Mouse (Mus musculus) thymus, postnatal 25 days (tissue): ENCODE data around the gene Cyp2d11.
A peak's percentile ranks its signal among the peaks of the same experiment; 100 is the strongest.
"Not testable (repeated sequence)": the region's sequence is repeated elsewhere in the genome, so short reads cannot be mapped to it uniquely, and the experiment has no call there.

Experiments
- DNase-seq: peaks from one replicate; pipeline ENCODE4 v3.0.0; 2022

The Cyp2d11 gene

DNA sequence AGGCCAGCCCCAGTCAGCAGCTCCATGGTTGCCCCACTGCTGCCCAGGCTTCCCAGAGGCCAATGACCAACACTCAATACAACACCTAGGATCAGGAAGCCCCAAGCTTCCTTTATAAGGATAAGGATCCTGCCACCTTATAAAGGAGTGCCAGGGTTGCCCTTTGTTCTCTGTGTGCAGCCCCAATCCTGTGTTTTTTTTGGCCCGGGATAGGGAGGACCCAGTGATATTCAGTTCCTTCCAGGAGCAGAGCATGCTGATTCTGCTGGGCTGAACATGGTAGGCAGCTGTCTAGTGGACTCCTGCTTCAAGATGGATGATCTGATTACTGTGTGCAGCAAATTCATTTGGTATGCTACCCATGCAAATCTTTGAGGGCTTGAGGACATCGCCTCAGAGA is at the start of gene Cyp2d11:
Gene Cyp2d11 (minus strand): TSS at position 101 of the 400 bp plus-strand sequence.
- not testable (repeated sequence) for DNase-seq

DNA sequence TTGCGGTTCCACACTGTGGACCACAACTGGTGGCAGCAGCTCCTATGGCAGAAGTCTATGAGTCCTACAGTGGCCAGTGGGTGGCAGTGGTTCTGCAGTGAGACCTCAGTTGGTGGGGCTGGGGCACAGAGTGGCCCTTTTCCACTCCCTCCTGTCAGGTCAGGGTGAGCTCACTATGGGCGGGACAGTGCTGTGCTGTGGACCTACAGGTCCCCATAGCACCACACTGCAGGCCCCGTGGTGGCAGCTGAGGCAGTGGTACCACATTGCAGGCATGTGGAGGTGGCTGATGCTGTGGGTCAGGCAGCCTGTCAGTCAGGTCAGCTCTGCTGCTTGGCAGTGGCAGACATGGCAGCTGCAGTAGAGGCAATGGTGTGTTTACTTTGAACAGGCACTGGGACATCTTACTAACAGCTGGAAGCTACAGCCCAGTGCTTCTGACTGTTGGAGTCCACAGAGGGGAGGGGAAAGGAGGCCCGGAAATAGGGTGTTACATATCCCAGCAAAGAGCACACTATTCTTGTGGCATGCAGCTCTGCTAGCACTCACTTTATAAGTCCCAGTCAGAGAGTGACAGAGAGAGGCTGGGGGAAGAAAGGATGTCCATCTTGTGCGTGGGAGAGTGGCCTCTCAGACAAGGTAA is 44.3 kb upstream of the Cyp2d11 start:
- DNase-seq: no peak

DNA sequence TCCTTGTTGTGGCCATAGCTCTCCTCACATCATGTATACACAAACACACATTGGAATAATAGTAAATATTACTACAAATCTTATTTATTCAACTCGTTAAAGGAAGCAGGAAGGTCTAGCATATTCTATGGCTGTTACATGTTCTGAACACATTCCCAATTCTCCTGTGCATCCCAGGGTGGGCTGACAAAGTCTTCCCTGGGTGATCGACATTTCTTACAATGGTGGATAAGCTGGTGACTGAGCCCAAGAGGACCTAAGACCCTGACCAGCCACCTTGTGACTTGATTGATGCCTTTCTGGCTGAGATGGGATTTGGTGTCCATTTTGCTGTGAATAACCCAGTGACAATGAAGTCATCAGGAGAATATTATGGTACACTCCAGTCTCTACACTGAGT is 41.8 kb upstream of the Cyp2d11 start:
- DNase-seq: no peak

DNA sequence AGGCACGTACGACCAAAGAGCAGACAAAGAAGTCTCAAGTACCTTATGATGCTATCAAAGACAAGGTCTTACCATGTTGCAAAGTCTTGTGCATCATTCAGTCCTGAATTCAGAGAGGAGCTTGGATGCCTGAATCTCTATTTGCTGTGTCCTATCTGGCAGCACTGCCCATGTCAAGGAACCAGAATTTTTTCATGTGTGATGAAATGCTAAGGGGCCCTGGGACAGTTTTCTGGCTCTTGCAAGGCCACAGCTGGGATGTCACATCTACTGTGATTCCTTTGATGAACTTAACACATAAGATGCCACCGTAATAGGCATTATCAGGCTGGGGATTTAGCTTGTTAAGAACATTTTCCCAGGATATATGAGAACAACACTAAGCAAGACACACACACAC is 41.2 kb upstream of the Cyp2d11 start:
- no peak for DNase-seq

DNA sequence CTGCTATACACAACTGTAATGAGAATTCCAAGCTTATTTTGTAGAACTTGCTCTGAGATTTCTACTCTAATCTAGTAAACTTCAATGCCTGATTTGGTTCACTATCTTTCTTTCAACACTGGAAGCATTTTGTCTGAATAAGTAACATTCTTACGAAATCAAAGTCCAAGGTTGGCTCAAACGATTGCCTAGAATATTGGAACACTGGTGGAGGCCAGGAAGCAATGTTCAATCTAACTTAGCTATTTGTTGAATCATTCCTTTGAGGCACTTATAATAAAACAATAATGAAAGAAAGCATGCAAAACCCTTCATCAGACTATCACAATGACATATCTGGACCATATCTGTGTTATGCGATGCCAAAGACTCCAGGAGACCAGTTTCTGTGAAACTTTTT is 40.7 kb upstream of the Cyp2d11 start:
- DNase-seq: no peak

DNA sequence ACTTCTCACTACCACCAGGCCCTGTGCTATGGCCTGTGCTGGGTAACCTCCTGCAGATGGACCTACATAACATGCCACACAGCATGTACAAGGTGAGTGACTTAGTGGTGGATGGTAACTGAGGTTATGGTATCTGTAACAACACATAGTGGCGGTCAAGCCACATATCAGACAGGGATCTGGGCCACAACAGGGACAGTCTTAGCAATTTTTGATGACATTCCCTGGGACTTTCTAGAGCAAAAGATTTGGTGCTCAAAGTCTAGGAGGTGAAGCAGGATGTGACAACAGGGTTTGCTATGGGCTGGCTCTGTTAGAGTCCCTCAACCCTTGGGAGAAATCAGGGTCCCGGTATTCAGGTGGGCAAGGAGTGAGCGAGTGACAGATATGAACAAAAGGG is 39.8 kb upstream of the Cyp2d11 start:
- DNase-seq: no peak

DNA sequence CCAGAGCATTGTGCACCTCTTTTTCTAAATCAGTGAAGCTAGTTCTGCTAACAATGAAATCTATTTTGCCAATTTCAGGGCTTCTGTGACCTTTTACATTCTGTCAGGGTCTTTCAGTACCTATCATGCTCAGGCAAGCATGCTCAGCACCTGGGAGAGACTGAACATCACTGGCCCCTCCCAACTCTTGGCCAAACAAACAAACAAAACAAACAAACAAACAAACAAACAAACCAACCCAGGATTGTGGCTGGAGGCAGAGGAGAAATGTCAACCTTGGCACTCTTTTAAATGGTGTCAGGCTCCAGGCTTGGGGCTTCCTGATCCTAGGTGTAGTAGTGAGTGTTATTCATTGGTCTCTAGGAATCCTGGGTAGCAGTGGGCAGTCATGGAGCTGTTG is 39.3 kb upstream of the Cyp2d11 start, which contains the start of gene Cyp2d9:
Gene Cyp2d9 (plus strand): TSS at position 301 of the 400 bp plus-strand sequence.
- no peak for DNase-seq

DNA sequence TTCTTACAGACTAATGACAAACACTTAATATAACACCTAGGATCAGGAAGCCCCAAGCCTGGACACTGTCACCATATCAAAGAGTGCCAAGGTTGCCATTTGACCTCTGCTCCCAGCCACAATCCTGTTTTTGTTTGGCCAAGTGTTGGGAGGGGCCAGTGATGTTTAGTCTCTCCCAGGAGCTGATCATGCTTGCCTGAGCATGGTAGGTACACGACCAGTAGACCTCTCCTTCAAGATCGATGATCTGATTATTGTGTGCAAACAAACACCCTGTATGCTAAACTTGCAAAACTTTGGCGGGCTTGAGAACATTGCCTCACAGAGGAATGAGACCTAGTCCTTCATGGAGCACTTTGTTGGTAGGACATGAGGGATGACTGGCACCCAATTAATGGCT is 29.6 kb upstream of the Cyp2d11 start:
- DNase-seq: no peak

DNA sequence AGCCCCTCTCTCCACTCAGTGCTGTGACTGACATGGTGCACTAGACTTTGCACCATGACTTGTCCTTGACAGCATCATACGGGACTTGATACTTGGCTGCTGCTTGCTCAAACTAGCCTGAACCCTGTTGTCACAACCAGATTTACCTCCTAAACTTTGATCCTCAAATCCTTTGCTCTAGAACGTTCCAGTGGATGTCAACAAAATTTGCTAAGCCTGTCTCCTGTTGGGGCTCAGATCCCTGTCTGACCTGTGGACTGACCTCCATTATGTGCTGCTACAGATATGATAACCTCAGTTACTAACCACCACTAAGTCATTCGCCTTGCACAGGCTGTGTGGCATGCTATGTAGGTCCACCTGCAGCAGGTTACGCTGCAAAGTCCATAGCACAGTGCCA is 29.1 kb upstream of the Cyp2d11 start:
- DNase-seq: no peak

DNA sequence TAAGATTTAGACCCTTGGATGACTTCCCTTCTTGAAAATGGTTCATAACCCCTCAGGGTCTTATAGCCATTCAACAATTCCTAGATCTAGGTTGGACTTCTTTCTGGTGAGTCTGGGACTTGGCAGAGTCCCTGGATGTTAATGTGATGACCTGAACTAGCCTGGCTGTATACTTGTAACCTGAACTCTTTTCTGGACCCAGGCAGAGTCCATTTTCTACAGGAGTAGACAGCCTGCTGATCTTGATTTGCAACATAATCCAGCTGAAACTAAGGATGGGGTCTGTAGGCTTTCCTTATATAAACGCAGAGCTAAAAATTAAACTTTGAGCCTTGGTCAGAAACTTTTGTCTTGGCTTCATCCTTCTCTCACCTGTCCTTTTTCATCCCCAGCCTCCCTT is 24.8 kb upstream of the Cyp2d11 start:
- no peak for DNase-seq

DNA sequence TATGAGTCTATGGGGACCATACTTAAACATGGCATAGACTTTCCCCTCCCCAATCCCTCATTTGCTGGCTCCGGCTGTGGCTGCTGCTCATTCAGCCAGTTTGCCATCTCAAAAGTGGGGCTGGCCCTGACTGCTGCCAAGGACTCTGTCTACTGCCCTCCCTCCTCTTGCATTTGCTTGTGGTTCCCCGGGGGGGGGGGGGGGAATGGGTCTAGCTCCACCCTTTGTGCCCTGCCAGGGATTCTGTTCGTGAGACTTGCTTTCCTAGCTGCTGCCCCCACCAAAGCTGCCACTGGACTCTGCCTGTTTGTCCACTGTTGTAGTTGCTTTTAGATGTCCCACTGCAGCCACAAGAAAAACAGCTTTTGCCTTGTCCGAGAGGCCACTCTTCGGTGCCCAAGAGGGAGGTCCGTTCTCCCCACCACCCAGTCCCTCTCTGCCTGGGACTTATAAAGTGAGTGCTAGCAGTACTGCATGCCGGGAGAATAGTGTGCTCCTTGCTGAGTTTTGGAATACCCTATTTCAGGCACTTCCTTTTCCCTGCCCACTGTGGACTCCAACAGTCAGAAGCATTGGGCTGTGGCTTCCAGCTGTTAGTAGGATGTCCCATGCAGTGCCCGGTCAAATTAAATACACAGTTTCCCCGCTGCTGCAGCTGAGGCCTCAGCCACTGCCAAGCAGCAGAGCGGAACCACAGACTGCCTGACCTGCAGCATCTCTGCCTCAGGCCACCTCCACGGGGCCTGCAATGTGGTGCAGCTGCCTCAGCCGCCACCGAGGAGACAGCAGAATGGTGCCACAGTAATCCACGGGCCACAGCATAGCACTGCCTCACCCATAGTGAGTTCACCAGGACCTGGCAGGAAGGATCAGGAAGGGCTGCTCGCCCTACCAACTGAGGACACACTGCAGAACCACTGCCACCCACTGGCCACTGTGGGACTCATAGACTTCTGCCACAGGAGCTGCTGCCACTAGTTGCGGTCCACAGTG is 23.3 kb upstream of the Cyp2d11 start:
- peak; percentile 78 for DNase-seq

DNA sequence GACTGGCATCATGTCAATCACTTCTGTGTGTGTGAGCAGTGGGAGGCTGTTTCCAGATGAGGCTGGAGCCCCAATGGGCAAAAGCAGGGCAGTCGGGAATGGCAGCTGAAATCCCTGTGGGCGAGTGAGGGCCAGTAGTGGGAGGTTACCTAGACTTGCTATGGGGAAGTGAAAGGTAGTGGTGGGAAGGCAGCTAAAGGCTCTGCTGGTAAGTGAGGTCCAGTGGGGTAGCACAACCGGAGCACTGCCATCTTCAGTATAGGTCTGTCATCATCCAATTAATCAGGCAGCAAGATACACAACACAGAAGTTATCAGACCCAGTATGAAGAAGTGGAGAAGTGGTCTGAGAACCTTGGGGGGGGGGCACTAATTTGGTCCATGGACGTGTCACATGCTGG is 13.7 kb upstream of the Cyp2d11 start:
- DNase-seq: no peak

DNA sequence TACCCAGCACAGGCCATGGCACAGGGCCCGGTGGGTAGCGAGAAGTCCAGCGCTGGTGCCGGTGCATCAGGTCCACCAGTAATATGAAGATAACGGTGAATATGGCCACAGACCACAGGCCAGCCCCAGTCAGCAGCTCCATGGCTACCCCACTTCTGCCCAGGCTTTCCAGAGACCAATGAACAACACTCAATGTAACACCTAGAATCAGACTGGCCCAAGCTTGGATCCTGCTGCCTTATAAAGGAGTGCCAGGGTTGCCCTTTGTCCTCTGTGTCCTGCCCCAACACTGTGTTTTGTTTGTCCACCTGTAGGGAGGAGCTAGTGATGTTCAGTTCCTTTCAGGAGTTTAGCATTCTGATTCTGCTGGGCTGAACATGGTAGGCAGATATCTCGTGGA is 13.2 kb upstream of the Cyp2d11 start, which contains the start of gene Cyp2d10:
Gene Cyp2d10 (minus strand): TSS at position 215 of the 400 bp plus-strand sequence.
- DNase-seq: no peak

DNA sequence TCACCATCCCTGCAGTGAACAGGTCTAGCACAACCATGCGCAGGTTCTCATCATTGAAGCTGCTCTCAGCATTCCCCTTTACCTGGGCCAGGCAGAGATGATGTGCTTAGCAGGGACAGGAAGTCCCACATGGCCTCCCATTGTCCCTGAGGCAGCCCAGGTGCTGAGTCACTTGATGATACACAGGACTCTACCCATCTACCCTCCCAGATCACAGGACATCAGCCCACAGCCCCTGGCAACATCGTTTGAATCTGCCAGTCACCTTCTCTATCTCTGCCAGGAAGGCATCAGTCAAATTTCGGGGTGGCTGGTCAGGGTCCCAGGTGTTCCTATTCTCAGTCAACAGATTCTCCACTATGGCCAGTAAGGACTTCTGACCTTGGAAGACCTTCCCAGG is 10.3 kb upstream of the Cyp2d11 start:
- DNase-seq: no peak

DNA sequence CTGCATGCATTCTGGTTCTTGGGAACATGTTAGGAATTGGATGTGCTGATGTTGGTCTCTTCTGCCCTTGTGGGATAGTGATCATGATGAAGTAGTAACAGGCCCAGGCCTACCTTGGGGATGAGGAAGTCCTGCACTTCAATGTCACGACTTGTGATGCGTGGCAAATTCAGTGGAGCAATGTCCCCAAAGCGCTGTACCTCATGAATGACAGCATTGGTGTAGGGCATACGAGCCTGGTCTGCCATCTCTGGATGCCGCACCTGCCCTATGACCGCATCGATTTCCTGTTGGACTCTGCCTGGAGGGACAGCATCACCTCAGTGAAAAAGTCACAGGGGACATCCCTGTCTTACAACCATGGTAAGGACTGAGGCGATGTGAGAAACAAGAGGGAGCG is 9.8 kb upstream of the Cyp2d11 start:
- no peak for DNase-seq

DNA sequence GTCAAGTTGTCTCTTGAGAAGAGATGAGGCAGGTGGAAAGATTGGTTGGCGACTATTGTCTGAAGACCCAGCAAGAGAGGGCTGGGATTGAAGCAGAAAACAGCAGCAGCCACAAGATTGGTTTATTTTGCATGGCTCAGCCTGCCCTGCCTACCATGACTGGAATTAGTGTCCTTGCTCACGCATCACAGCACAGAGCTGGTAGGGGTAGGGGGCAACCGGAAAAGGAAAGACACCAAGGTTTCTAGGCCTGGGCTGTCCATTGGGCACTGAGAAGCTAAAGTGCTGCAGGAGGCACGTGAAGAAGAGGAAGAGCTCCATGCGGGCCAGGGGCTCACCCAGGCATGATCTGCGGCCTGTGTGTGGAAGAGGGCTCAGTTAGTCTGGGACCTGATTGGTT is 8.9 kb upstream of the Cyp2d11 start:
- no peak for DNase-seq

DNA sequence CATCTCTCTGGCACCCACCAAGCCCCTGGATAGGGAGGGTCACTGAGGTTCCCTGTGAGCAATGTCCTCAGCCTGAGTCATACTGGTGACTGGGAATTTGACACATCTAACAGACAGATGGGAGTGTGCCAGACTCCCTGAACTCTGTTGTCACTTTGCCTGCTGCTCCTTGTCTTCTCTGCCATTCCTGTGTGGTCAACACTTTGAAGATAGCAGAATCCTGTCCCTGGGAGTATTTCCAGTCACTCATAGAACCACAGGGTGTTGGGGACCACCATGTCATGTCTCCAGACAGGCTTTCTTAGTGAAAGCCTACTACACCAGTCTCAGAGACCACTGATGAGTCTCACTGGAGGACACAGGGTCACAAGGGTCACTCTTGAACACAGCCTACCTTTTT is 8.3 kb upstream of the Cyp2d11 start:
- DNase-seq: no peak

DNA sequence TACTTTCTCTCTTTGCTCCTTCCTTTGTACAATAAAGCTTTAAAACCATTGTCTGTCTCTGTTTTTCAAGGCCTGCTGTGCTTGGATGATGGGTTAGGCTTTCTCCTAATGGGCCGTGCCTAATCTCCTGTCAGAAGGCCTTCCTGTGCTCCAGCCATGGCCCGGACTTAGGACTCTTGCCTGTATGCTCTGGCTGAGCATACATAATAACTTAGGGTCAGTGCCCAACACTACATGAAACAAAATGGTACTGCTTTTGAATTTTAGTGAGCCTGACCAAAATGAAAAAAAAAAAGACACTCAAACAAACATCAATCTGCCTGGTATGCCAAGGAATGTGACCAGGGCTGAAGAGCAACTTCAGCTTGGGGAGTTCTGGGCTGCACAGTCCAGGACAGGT is 7.7 kb upstream of the Cyp2d11 start:
- DNase-seq: no peak

DNA sequence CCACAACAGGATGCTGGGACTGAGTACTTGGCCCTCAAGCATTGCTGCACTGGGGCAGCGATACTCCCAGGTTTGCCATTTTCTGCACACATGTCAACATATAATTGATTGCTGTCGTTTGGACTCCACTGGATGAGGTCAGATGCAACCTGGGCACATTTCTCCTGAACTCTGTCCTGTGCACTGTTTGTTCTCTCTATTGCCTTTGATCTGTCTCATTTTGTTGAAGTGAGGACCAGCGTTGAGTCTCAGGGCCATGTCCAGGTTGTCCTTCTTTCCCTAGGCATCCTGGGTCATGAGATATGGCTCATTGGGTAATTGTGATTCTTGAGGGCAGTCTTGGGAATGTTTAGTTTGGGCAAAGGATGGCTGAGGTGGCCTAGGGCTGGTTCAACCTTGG is 2.1 kb upstream of the Cyp2d11 start:
- not testable (repeated sequence) for DNase-seq

DNA sequence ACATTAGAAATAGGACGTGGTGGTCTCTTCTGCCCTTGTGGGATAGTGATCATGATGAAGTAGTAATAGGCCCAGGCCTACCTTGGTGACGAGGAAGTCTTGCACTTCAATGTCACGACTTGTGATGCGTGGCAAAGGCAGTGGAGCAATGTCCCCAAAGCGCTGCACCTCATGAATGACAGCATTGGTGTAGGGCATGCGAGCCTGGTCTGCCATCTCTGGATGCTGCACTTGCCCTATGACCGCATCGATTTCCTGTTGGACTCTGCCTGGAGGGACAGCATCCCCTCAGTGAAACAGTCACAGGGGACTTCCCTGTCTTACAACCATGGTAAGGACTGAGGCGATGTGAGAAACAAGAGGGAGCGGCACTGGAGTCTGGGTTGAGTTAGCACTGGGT is 3.9 kb downstream of the Cyp2d11 start:
- not testable (repeated sequence) for DNase-seq

DNA sequence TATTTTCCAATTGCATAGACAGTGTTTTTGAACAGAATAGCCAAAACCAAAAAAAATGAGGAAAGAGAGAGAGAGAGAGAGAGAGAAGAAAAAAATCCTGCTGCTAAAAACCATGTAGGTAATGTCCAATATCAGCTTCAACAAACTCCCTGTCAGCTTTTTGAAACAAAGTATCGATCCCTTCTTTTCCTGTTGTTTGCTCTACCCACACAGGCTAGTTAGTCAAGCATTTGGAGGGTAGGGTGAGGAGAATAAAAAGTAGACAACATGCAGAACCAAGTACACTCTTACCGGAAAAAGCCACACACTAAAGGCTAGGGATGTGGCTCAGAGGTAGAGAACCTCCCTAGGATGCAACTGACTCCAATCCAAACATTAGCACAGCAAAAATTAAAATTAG is 8.1 kb downstream of the Cyp2d11 start:
- DNase-seq: no peak

DNA sequence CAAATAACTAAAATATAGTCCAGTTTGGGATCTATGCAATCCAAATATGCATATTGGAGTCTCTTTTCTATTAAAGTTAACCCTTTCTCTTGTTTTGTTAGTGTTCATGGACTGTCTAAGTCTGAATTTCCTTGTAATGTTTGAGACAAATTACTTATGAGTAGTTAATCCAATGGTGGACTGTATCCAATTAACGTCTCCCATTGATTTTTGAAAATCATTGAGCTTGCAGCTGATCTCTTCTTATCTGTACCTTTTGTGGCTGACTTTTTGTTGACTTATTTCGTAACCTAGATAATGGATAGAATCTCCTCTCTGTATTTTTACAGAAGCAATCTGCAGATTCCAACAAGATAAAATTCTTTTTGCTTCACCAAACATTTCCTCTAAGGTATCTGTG is 11.4 kb downstream of the Cyp2d11 start:
- DNase-seq: no peak

DNA sequence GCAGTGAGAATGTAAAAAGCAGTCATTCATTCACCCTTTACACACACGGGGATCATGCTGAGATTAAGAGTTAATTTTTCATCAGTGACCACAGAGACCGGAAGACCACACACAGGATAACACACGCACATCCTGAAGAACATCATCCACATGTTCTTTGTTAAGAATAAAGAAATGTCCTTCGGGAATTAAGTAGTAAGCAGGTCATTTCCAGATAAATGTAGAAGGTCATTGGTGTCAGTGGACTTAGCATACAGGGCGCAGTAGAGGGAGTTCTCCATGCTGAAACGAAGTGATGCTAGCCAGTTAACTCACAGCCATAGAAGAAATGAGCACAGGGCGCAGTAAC is 13.1 kb downstream of the Cyp2d11 start:
- no peak for DNase-seq
